ENCODE assay signal across 8 mouse cellular contexts in genomic region chr13:80883190-80883589, GRCm38 (mm10). TPM values are rescaled to one million over a fixed set of nuclear protein-coding genes. Genes with fewer than 3 reads are reported as not detected.
DNase-seq lines count a peak whose midpoint lies in the region; ATAC-seq lines count a peak whose summit lies in the region.

Gene Arrdc3 (plus strand): TSS chr13:80883384.

- peak; percentile 98 for DNase-seq in CD4-positive, CD25-positive, alpha-beta regulatory T cell, adult 2 months (ENCODE audit: low read depth, low spot score)
- DNase-seq in fibroblast of lung, adult 2 months (ENCODE audit: low read depth), result peak; percentile 94
- peak; percentile 99 for DNase-seq in kidney, postnatal 14 days
- DNase-seq in liver, embryonic 13.5 days, result peak; percentile 92
- peak; percentile 96 for DNase-seq in neural tube, embryonic 10.5 days (ENCODE audit: extremely low spot score, low spot score)

- peak within 1 kb of the TSS; percentile 89 for H3K4me3 ChIP-seq in brown adipose tissue, adult 24 weeks (ENCODE audit: insufficient read depth, low read depth, low read length)
- H3K4me3 ChIP-seq in heart, embryonic 14.5 days (ENCODE audit: control insufficient read depth in 1 of 2, insufficient read depth in 1 of 2, low read depth in 1 of 2, low read length in 2 of 2), result peak within 1 kb of the TSS; percentile 67 to 75
- H3K4me3 ChIP-seq in liver, embryonic 13.5 days (replicated peaks), result peak within 1 kb of the TSS; percentile 86
- H3K4me3 ChIP-seq in stomach, embryonic 16.5 days (replicated peaks; ENCODE audit: low read length), result peak within 1 kb of the TSS; percentile 89

- no peaks in the 10 kb centered on the region for H3K9me3 ChIP-seq in heart, embryonic 14.5 days (ENCODE audit: control insufficient read depth, low read length)
- H3K9me3 ChIP-seq in liver, embryonic 13.5 days (replicated peaks), result no peaks in the 10 kb centered on the region
- no peaks in the 10 kb centered on the region for H3K9me3 ChIP-seq in stomach, embryonic 16.5 days (replicated peaks; ENCODE audit: control insufficient read depth, low read length)

- peaks cover 11% of the 10 kb centered on the region for H3K36me3 ChIP-seq in heart, embryonic 14.5 days (ENCODE audit: control insufficient read depth, insufficient read depth, low read length)
- peaks cover 7% of the 10 kb centered on the region for H3K36me3 ChIP-seq in liver, embryonic 13.5 days
- 0 out of 2 replicates have a peak, but pooled peaks cover 6% of the 10 kb centered on the region for H3K36me3 ChIP-seq in stomach, embryonic 16.5 days (ENCODE audit: control insufficient read depth, insufficient read depth, low read length)

- WGBS in heart, embryonic 14.5 days, result under 1% methylated on average over 31 of the region's 31 CpGs
- WGBS in liver, embryonic 13.5 days (ENCODE audit: insufficient replicate concordance), result under 1% methylated on average over 31 of the region's 31 CpGs
- under 1% methylated on average over 31 of the region's 31 CpGs for WGBS in stomach, embryonic 16.5 days

- no peaks in the 10 kb centered on the region for H3K4me1 ChIP-seq in brown adipose tissue, adult 24 weeks (ENCODE audit: control insufficient read depth, insufficient read depth, insufficient read length, low read length)
- peaks cover 3 to 12% of the 10 kb centered on the region in 2 experiments; a peak in 1 of 4 replicates for H3K4me1 ChIP-seq in heart, embryonic 14.5 days (ENCODE audit: control insufficient read depth in 2 of 2, insufficient read depth in 2 of 2, low read length in 2 of 2)
- H3K4me1 ChIP-seq in liver, embryonic 13.5 days (replicated peaks), result peaks cover 8% of the 10 kb centered on the region; the same call in 1 of the 2 replicates
- H3K4me1 ChIP-seq in stomach, embryonic 16.5 days (ENCODE audit: control insufficient read depth, insufficient read depth, low read length), result peaks cover 9% of the 10 kb centered on the region

- peak within 1 kb of the TSS; percentile 97 for H3K9ac ChIP-seq in heart, embryonic 14.5 days (ENCODE audit: low read length)
- peak within 1 kb of the TSS; percentile 100 for H3K9ac ChIP-seq in liver, embryonic 13.5 days
- peak within 1 kb of the TSS; percentile 100 for H3K9ac ChIP-seq in stomach, embryonic 16.5 days (ENCODE audit: low read length)

- peak; percentile 46 for ATAC-seq in heart, embryonic 14.5 days (ENCODE audit: insufficient number of reproducible peaks, insufficient read depth, low FRiP score, low read depth)
- ATAC-seq in liver, embryonic 13.5 days (ENCODE audit: low read depth), result peak; percentile 59
- ATAC-seq in stomach, embryonic 16.5 days (ENCODE audit: insufficient read depth, low FRiP score), result peak; percentile 64

- H3K4me2 ChIP-seq in heart, embryonic 14.5 days (ENCODE audit: low read length), result peak within 1 kb of the TSS; percentile 78
- H3K4me2 ChIP-seq in liver, embryonic 13.5 days, result peak within 1 kb of the TSS; percentile 77
- peak within 1 kb of the TSS; percentile 48 for H3K4me2 ChIP-seq in stomach, embryonic 16.5 days (ENCODE audit: low read depth, low read length)

- H3K27me3 ChIP-seq in heart, embryonic 14.5 days (ENCODE audit: control insufficient read depth, insufficient read depth, low read length), result no peaks in the 10 kb centered on the region
- no peaks in the 10 kb centered on the region for H3K27me3 ChIP-seq in liver, embryonic 13.5 days
- H3K27me3 ChIP-seq in stomach, embryonic 16.5 days (ENCODE audit: control insufficient read depth, insufficient read depth, low read length), result no peaks in the 10 kb centered on the region

- H3K27ac ChIP-seq in brown adipose tissue, adult 24 weeks (replicated peaks; ENCODE audit: low read depth, low read length), result peak within 1 kb of the TSS; percentile 90
- peak within 1 kb of the TSS; percentile 99 to 100 for H3K27ac ChIP-seq in heart, embryonic 14.5 days (replicated peaks in 1 of 2; ENCODE audit: control insufficient read depth in 1 of 2, insufficient read depth in 1 of 2, low read depth in 2 of 2, low read length in 2 of 2)
- H3K27ac ChIP-seq in liver, embryonic 13.5 days, result peak within 1 kb of the TSS; percentile 100
- peak within 1 kb of the TSS; percentile 100 for H3K27ac ChIP-seq in stomach, embryonic 16.5 days (ENCODE audit: low read length)

RNA-seq across cellular contexts. Expression of gene Arrdc3, which starts in this region (rescaled TPM):
- polyA plus RNA-seq in brown adipose tissue, adult 24 weeks (2012; ENCODE audit: insufficient read depth, insufficient read length, missing spikeins), result 15.0 and 22.6 TPM in 2 replicates
- polyA plus RNA-seq in heart, embryonic 14.5 days (2014; fragmentation: Nextera tagmentation; extraction: Ambion mirVana), result 56.2 and 58.1 TPM in 2 replicates
- polyA plus RNA-seq in liver, embryonic 13.5 days (2015; fragmentation: Nextera tagmentation; extraction: Ambion mirVana), result 12.2 and 15.2 TPM in 2 replicates
- 54.3 and 54.8 TPM in 2 replicates for polyA plus RNA-seq in stomach, embryonic 16.5 days (2015; fragmentation: Nextera tagmentation; extraction: Ambion mirVana)

Comparison
In these comparisons a context has a peak if more than half of its experiments do, and no peak if none do; other contexts are left out.
1. Peak in every context shown above with its lines: DNase-seq, ATAC-seq, H3K4me3 ChIP-seq and H3K27ac ChIP-seq.